Mouse (Mus musculus) kidney, embryonic 15.5 days (tissue): ENCODE results near the gene Adamts8. TPM values are rescaled to one million over a fixed set of nuclear protein-coding genes. Genes with fewer than 3 reads are reported as not detected.

Source experiments
- ATAC-seq: fragments of 200-750 bp; cut with Nextera tagmentation; replicated peaks from 2 replicates; pipeline ENCODE4 v1.8.0; 2017; ENCODE audit warnings: moderate TSS enrichment; ENCODE audit not compliant: low FRiP score
- H3K27ac ChIP-seq: fragments of 300-500 bp; sonication (generic); 2 replicates; pipeline ENCODE4 v1.5.1; 2015; ENCODE audit warnings: mild to moderate bottlenecking, inconsistent platforms
- H3K27me3 ChIP-seq: fragments of 300-500 bp; sonication (generic); 2 replicates; pipeline ENCODE4 v1.6.1; 2015; ENCODE audit warnings: inconsistent platforms
- H3K36me3 ChIP-seq: fragments of 300-500 bp; sonication (generic); 2 replicates; pipeline ENCODE4 v1.6.1; 2015; ENCODE audit warnings: inconsistent platforms
- H3K4me1 ChIP-seq: fragments of 300-500 bp; sonication (generic); 2 replicates; pipeline ENCODE4 v1.6.1; 2015; ENCODE audit warnings: inconsistent platforms
- H3K4me2 ChIP-seq: fragments of 300-500 bp; sonication (generic); 2 replicates; pipeline ENCODE4 v1.6.1; 2015; ENCODE audit warnings: moderate library complexity, mild to moderate bottlenecking, inconsistent platforms
- H3K4me3 ChIP-seq: fragments of 300-500 bp; sonication (generic); replicated peaks from 2 replicates; pipeline ENCODE4 v1.5.1; 2015; ENCODE audit warnings: mild to moderate bottlenecking, inconsistent platforms
- H3K9ac ChIP-seq: fragments of 300-500 bp; sonication (generic); 2 replicates; pipeline ENCODE4 v1.6.1; 2015; ENCODE audit warnings: mild to moderate bottlenecking, inconsistent platforms
- H3K9me3 ChIP-seq: fragments of 300-500 bp; sonication (generic); replicated peaks from 2 replicates; pipeline ENCODE4 v1.6.1; 2016; ENCODE audit warnings: inconsistent platforms
- WGBS: fragments of 180-500 bp; shearing (Covaris S2); methylation state at CpG from one replicate; pipeline ENCODE4 v1.1.7; 2015; ENCODE audit warnings: mixed read lengths; 5-methylcytosine and 5-hydroxymethylcytosine counted together
- polyA plus RNA-seq: library from polyadenylated mRNA; unstranded; fragments of >200 nt; fragmentation: Nextera tagmentation; extraction: Ambion mirVana; gene quantifications from 2 replicates; pipeline ENCODE4 v1.2.1, GENCODE M21; 2015

Gene Adamts8
- 0.58 and 1.8 TPM in 2 replicates for polyA plus RNA-seq

GRCm38 (mm10) chr9:30942512-30943313 is at the start of gene Adamts8:
Gene Adamts8, plus strand, starts transcription at chr9:30942562.
- H3K27me3 ChIP-seq, result peaks cover 76% of the 10 kb centered on the region
- WGBS, result under 1% methylated on average over 95 of the region's 96 CpGs
- H3K9me3 ChIP-seq, result no peaks in the 10 kb centered on the region
- no peaks in the 10 kb centered on the region for H3K36me3 ChIP-seq
- peak within 1 kb of the TSS; percentile 99 for H3K4me2 ChIP-seq
- H3K9ac ChIP-seq, result peak within 1 kb of the TSS; percentile 45
- ATAC-seq, result peak; percentile 82
- H3K4me1 ChIP-seq, result peaks cover 19% of the 10 kb centered on the region
- H3K27ac ChIP-seq, result no peak within 1 kb of the TSS
- H3K4me3 ChIP-seq, result peak within 1 kb of the TSS; percentile 59

- Histone ChIP-seq H3K27ac (no peak overlapping the region), H3K9ac (no peak overlapping the region), H3K4me3 (no peak overlapping the region), H3K9me3 (no peaks in the 10 kb centered on the region), H3K36me3 (0 out of 2 replicates have a peak, but pooled peaks cover 2% of the 10 kb centered on the region), H3K27me3 (no peaks in the 10 kb centered on the region), H3K4me2 (no peak overlapping the region), H3K4me1 (0 out of 2 replicates have a peak, but pooled peaks cover 6% of the 10 kb centered on the region)
- ATAC-seq, result no peak
- 84% methylated on average over 3 of the region's 3 CpGs for WGBS
These were observed 46.7 kb upstream of the Adamts8 start for GRCm38 (mm10) chr9:30895618-30896017.

DNA sequence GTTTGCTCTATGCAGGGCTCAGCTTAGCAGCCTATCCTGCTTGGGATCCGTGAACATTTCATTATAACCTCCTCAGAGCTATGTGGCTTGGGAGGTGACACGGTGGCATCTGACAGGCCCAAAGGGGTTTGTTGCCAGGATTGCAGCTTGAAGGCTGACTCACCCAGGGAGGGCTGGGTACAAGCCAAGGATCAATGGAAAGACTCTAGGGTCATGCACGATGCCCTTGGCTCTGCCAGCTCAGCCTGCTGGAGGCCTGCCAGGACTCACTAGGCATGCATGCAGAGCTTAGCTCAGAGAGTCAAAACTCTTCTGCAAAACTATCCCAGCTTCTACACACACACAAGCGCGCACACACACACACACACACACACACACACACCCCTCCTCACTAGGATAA is 45.6 kb upstream of the Adamts8 start:
- WGBS, result 69% methylated on average over 5 of the region's 5 CpGs
- ATAC-seq, result no peak

GRCm38 (mm10) chr9:30897169-30897568 is 45.2 kb upstream of the Adamts8 start:
- H3K9ac ChIP-seq, result no peak overlapping the region
- no peak overlapping the region for H3K4me2 ChIP-seq
- ATAC-seq, result no peak
- no peaks in the 10 kb centered on the region for H3K9me3 ChIP-seq
- WGBS, result 76% methylated on average over 2 of the region's 2 CpGs
- 0 out of 2 replicates have a peak, but pooled peaks cover 6% of the 10 kb centered on the region for H3K4me1 ChIP-seq
- H3K36me3 ChIP-seq, result peaks cover 18% of the 10 kb centered on the region
- H3K27me3 ChIP-seq, result no peaks in the 10 kb centered on the region
- H3K27ac ChIP-seq, result no peak overlapping the region
- no peak overlapping the region for H3K4me3 ChIP-seq

More for the DNA sequence above, 45.6 kb upstream of the Adamts8 start:
- Histone ChIP-seq H3K9ac (no peak overlapping the region), H3K36me3 (peaks cover 13% of the 10 kb centered on the region), H3K27me3 (no peaks in the 10 kb centered on the region), H3K4me2 (no peak overlapping the region), H3K4me1 (0 out of 2 replicates have a peak, but pooled peaks cover 6% of the 10 kb centered on the region), H3K4me3 (no peak overlapping the region), H3K27ac (no peak overlapping the region), H3K9me3 (no peaks in the 10 kb centered on the region)

DNA sequence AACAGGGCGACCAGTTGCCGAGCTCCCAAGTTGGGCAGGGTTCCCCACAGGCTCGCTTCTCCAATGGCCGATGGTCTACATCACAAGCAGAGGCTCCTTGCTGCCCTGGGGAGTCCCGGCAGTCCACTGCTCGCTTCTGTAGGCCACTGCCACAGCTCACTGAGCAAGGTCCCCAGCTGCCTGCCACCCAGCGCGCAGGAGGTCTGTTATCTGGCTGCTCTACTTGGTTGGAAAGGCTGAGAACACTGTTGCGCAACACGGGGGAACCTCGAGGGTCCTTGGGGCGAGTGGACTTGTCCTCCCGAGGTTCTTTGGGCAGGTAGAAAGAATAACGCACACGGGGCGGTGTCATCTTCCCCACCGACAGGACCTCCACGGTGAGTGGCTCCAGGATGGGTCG is 40.2 kb upstream of the Adamts8 start:
- Histone ChIP-seq H3K9ac (no peak overlapping the region), H3K27me3 (no peaks in the 10 kb centered on the region), H3K4me2 (no peak overlapping the region), H3K27ac (peak overlapping the region; percentile 13; the same call in 1 of the 2 replicates), H3K9me3 (no peaks in the 10 kb centered on the region), H3K4me1 (0 out of 2 replicates have a peak, but pooled peaks cover 3% of the 10 kb centered on the region), H3K36me3 (peaks cover 33% of the 10 kb centered on the region), H3K4me3 (no peak overlapping the region)
- ATAC-seq, result 0 out of 2 replicates have a peak, but pooled peaks have one; percentile 6
- WGBS, result 94% methylated on average over 19 of the region's 19 CpGs

GRCm38 (mm10) chr9:30902641-30903040 is 39.7 kb upstream of the Adamts8 start:
- H3K9me3 ChIP-seq, result no peaks in the 10 kb centered on the region
- H3K4me2 ChIP-seq, result no peak overlapping the region
- H3K27ac ChIP-seq, result no peak overlapping the region
- ATAC-seq, result no peak
- H3K4me1 ChIP-seq, result 0 out of 2 replicates have a peak, but pooled peaks cover 3% of the 10 kb centered on the region
- H3K4me3 ChIP-seq, result no peak overlapping the region
- H3K36me3 ChIP-seq, result peaks cover 33% of the 10 kb centered on the region
- 92% methylated on average over 7 of the region's 7 CpGs for WGBS
- no peaks in the 10 kb centered on the region for H3K27me3 ChIP-seq
- H3K9ac ChIP-seq, result no peak overlapping the region

DNA sequence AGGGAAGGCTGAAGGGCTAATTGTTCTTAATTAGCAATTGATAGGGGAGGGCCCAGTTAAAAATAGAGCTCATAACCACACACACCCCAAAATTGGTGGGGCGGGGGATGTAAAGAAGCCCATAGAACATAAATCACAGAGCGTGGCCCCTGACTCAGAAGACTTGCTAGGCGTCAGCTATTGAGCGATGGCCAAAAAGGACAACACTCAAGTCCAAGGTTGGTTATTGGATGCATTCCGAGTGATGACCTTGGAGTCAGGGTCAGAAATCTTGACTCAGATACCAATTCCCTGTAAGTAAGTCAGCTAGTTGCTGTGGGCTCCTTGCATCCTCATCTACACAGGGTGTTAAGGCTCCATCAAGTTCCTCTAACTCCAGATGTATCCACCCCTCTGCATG is 39.1 kb upstream of the Adamts8 start:
- WGBS, result 92% methylated on average over 5 of the region's 5 CpGs
- H3K4me2 ChIP-seq, result no peak overlapping the region

DNA sequence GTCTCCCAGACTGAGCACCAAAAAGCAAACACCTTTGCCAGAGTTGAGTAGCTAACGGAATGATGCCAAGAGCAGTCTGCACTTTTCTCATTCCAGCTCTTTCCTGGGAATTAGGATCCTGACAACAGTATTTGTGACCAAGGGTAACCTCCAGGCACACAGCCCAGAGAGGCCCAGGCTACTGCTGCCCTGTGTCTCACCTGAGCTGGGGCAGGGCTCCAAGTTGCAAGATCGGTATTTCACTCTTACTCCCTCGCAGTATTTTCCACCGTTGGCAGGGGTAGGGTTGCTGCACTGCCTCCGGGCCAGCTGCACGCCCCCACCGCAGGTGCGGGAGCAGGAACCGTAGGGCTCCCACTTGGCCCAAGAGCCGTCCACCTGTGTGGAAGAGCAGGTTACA is 36.5 kb upstream of the Adamts8 start:
- Histone ChIP-seq H3K4me2 (no peak overlapping the region), H3K27ac (no peak overlapping the region), H3K27me3 (no peaks in the 10 kb centered on the region), H3K36me3 (peaks cover 30% of the 10 kb centered on the region), H3K4me3 (no peak overlapping the region), H3K9me3 (no peaks in the 10 kb centered on the region), H3K9ac (no peak overlapping the region), H3K4me1 (0 out of 2 replicates have a peak, but pooled peaks cover 3% of the 10 kb centered on the region)
- ATAC-seq, result no peak
- WGBS, result 75% methylated on average over 10 of the region's 10 CpGs

More for the DNA sequence above, 39.1 kb upstream of the Adamts8 start:
- no peaks in the 10 kb centered on the region for H3K27me3 ChIP-seq
- H3K4me1 ChIP-seq, result 0 out of 2 replicates have a peak, but pooled peaks cover 3% of the 10 kb centered on the region
- no peaks in the 10 kb centered on the region for H3K9me3 ChIP-seq
- ATAC-seq, result no peak
- no peak overlapping the region for H3K4me3 ChIP-seq
- H3K36me3 ChIP-seq, result peaks cover 33% of the 10 kb centered on the region
- no peak overlapping the region for H3K27ac ChIP-seq
- H3K9ac ChIP-seq, result no peak overlapping the region

- Histone ChIP-seq H3K9me3 (no peaks in the 10 kb centered on the region), H3K4me1 (0 out of 2 replicates have a peak, but pooled peaks cover 3% of the 10 kb centered on the region), H3K9ac (no peak overlapping the region), H3K4me3 (no peak overlapping the region), H3K4me2 (no peak overlapping the region), H3K36me3 (peaks cover 26% of the 10 kb centered on the region), H3K27ac (no peak overlapping the region), H3K27me3 (no peaks in the 10 kb centered on the region)
- no peak for ATAC-seq
- 70% methylated on average over 4 of the region's 4 CpGs for WGBS
These were observed 35.9 kb upstream of the Adamts8 start for GRCm38 (mm10) chr9:30906426-30906825.

DNA sequence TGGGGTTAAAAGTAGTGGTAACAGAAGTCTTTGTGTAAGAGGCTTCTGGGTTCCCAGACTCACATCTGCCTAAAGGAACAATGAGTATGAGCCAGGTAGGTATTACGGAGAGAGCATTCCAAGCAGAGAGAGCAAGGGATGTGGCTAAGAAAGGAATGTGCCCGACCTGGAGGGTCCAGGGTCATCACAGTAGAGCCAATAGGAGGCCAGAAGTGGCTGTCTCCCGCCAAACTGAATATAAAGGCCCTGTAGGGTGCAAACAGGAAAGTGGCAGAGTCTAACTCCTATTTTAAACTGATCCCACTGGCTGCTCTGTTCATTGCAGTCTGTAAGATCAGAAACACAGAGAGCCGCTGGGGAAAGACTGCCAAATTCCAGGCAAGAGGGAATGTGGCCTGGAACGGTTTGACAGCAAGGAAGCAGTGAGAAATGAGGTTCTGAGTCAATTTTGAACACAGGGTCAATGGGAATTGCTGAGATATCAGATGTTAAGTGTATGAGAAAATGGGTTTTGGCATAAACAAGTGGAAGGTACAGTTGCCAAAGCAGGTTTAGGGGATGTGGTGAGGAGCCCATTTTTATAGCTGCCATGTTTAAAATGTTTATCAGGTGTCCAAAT is 34.6 kb upstream of the Adamts8 start:
- no peak overlapping the region for H3K9ac ChIP-seq
- H3K36me3 ChIP-seq, result peaks cover 14% of the 10 kb centered on the region; the same call in 1 of the 2 replicates
- no peak overlapping the region for H3K27ac ChIP-seq
- no peaks in the 10 kb centered on the region for H3K9me3 ChIP-seq
- no peak for ATAC-seq
- H3K4me1 ChIP-seq, result peaks cover 5% of the 10 kb centered on the region; the same call in 1 of the 2 replicates
- no peaks in the 10 kb centered on the region for H3K27me3 ChIP-seq
- H3K4me3 ChIP-seq, result no peak overlapping the region
- no peak overlapping the region for H3K4me2 ChIP-seq
- 64% methylated on average over 5 of the region's 5 CpGs for WGBS

DNA sequence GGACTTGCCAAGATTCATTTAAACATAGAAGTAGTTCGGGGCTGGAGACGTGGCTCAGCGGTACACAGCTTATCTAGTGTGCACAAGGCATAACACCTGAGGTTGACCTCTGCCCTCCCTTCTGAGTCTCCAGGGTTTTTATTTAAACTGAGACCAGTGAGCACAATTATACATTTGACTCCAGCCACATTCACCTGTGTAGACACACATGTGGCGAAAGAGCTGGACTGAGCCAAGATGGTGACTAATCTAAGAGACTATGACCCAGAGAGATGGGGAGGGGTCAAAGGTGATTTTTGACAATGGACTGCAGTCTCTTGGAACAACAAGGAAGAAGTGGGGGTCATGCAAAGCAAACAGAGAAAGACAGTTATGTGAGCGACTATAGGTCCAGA is 34.1 kb upstream of the Adamts8 start:
- H3K9me3 ChIP-seq, result no peaks in the 10 kb centered on the region
- H3K4me3 ChIP-seq, result no peak overlapping the region
- no peak overlapping the region for H3K4me2 ChIP-seq
- H3K27me3 ChIP-seq, result no peaks in the 10 kb centered on the region
- no peak overlapping the region for H3K9ac ChIP-seq
- H3K4me1 ChIP-seq, result peaks cover 6% of the 10 kb centered on the region; the same call in 1 of the 2 replicates
- H3K27ac ChIP-seq, result no peak overlapping the region
- 85% methylated on average over 5 of the region's 5 CpGs for WGBS
- peaks cover 12% of the 10 kb centered on the region; the same call in 1 of the 2 replicates for H3K36me3 ChIP-seq
- no peak for ATAC-seq

GRCm38 (mm10) chr9:30908973-30909372 is 33.4 kb upstream of the Adamts8 start:
- ATAC-seq, result no peak
- Histone ChIP-seq H3K9ac (no peak overlapping the region), H3K27me3 (no peaks in the 10 kb centered on the region), H3K4me1 (peaks cover 6% of the 10 kb centered on the region; the same call in 1 of the 2 replicates), H3K36me3 (peaks cover 9% of the 10 kb centered on the region; the same call in 1 of the 2 replicates), H3K4me3 (no peak overlapping the region), H3K27ac (no peak overlapping the region), H3K4me2 (no peak overlapping the region), H3K9me3 (no peaks in the 10 kb centered on the region)
- WGBS, result 85% methylated on average over 5 of the region's 5 CpGs
